Mouse (Mus musculus): ENCODE measurements around the gene Stx8. TPM values are rescaled to one million over a fixed set of nuclear protein-coding genes. Genes with fewer than 3 reads are reported as not detected.

The Stx8 gene
- polyA plus RNA-seq, 1 experiment from 2014 or later, result 71.0 TPM

DNA sequence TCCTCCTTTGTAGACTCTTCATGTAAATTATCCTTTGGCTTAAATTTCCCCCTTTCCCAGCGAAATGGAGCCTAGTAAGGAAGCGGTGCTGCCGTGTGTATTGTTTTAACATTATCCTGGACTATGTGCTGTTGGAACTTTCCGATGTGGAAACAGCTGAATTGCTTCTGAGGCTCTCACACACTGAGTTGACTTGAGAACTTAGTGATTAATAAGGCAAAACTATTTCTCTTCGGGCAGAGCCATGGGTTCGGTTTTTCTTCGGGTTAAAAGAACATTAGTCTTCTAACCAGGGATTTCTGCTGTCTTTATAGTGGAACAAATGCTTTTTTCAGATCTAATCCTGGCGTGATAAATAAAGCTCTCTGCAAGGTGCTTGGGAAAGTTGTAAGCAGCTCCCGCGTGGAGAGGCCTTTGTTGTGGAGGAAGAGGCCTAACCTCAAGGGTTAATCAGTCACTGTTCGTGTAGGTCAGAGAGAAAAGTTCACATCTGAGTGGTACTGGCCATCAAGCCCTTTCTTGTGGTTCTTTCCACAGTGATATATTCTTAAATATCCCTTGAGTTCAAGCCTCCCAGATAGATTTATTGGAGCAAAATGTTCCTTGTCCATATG lies 106.7 kb downstream of the Stx8 start:
- Histone ChIP-seq H3K9me3 (ENCODE audit: control insufficient read depth, low read length) (no peaks in the 10 kb centered on the region), H3K4me2 (replicated peaks; ENCODE audit: low read depth) (no peak overlapping the region), H3K9ac (ENCODE audit: low read length) (no peak overlapping the region), H3K4me3 (ENCODE audit: low read depth, low read length) (no peak overlapping the region), H3K36me3 (ENCODE audit: control insufficient read depth, insufficient read depth, low read length) (no peaks in the 10 kb centered on the region), H3K4me1 (replicated peaks; ENCODE audit: control insufficient read depth, insufficient read depth) (no peaks in the 10 kb centered on the region; the same call in none of the 2 replicates), H3K27ac (replicated peaks) (peak overlapping the region; percentile 35; the same call in 1 of the 2 replicates), H3K27me3 (ENCODE audit: control insufficient read depth, insufficient read depth, low read length) (no peaks in the 10 kb centered on the region)
- no peak; the same call in 1 of the 2 replicates for ATAC-seq (ENCODE audit: low FRiP score, low TSS enrichment)
- DNase-seq (ENCODE audit: low spot score), result no peak
- WGBS, result 21% methylated on average over 11 of the region's 11 CpGs
- no peak for TF ChIP-seq CTCF (IDR thresholded peaks at IDR 0.05; ENCODE audit: low read depth)
- no peak for TF ChIP-seq EP300 (optimal IDR thresholded peaks at IDR 0.05)

DNA sequence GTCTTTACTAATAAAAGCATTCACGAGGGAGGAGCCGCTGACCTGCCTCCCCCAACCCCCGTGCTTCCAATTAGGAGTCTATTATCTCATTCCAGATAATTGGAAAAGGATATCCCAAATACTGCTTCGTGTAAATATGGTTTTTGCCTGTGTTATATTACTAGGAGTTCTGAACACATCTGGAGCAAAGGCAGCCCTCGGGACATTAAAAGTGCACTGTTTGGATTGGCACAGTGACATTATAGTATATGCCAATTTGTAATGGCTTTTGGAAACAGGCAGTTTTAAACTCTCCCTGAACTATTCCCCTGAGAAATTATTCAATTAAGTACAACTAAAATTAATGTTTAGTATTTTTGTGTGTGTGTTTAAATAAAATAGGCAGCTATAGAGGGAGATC lies 108.7 kb downstream of the Stx8 start:
- DNase-seq (ENCODE audit: low spot score), result no peak
- TF ChIP-seq CTCF (IDR thresholded peaks at IDR 0.05; ENCODE audit: low read depth), result no peak
- H3K27ac ChIP-seq (replicated peaks), result no peak overlapping the region
- no peak overlapping the region for H3K4me3 ChIP-seq (ENCODE audit: low read depth, low read length)
- no peaks in the 10 kb centered on the region for H3K27me3 ChIP-seq (ENCODE audit: control insufficient read depth, insufficient read depth, low read length)
- H3K9me3 ChIP-seq (ENCODE audit: control insufficient read depth, low read length), result no peaks in the 10 kb centered on the region
- no peak overlapping the region for H3K4me2 ChIP-seq (replicated peaks; ENCODE audit: low read depth)
- H3K36me3 ChIP-seq (ENCODE audit: control insufficient read depth, insufficient read depth, low read length), result no peaks in the 10 kb centered on the region
- ATAC-seq (ENCODE audit: low FRiP score, low TSS enrichment), result no peak
- H3K9ac ChIP-seq (ENCODE audit: low read length), result no peak overlapping the region
- H3K4me1 ChIP-seq (replicated peaks; ENCODE audit: control insufficient read depth, insufficient read depth), result no peaks in the 10 kb centered on the region; the same call in none of the 2 replicates
- 30% methylated on average over 5 of the region's 5 CpGs for WGBS

DNA sequence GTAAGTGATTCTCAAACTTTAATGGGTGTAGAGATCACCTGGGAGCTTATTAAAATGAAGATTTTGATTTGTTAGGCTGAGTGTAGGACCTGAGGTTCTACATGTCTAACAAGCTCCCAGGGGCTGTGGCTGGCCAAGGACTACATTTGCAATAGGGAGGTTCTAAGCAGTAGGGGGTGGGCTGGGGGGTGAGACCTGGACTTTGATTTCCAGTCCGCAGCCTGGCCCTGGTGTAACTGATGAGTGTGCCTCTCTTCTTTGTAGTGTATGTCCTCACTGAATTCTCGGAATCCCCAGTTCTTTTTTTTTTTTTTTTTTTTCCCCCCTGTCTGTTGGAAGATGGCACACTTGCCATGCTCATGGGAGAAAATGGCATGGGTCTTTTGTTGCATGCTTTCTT lies 109.3 kb downstream of the Stx8 start:
- TF ChIP-seq EP300 (optimal IDR thresholded peaks at IDR 0.05) (no peak), CTCF (IDR thresholded peaks at IDR 0.05; ENCODE audit: low read depth) (no peak)
- Histone ChIP-seq H3K9ac (ENCODE audit: low read length) (no peak overlapping the region), H3K4me1 (replicated peaks; ENCODE audit: control insufficient read depth, insufficient read depth) (no peaks in the 10 kb centered on the region; the same call in none of the 2 replicates), H3K27ac (replicated peaks) (no peak overlapping the region), H3K4me2 (replicated peaks; ENCODE audit: low read depth) (no peak overlapping the region), H3K36me3 (ENCODE audit: control insufficient read depth, insufficient read depth, low read length) (no peaks in the 10 kb centered on the region), H3K27me3 (ENCODE audit: control insufficient read depth, insufficient read depth, low read length) (no peaks in the 10 kb centered on the region), H3K4me3 (ENCODE audit: low read depth, low read length) (no peak overlapping the region), H3K9me3 (ENCODE audit: control insufficient read depth, low read length) (no peaks in the 10 kb centered on the region)
- no peak for ATAC-seq (ENCODE audit: low FRiP score, low TSS enrichment)
- DNase-seq (ENCODE audit: low spot score), result no peak
- 95% methylated on average over 2 of the region's 2 CpGs for WGBS

DNA sequence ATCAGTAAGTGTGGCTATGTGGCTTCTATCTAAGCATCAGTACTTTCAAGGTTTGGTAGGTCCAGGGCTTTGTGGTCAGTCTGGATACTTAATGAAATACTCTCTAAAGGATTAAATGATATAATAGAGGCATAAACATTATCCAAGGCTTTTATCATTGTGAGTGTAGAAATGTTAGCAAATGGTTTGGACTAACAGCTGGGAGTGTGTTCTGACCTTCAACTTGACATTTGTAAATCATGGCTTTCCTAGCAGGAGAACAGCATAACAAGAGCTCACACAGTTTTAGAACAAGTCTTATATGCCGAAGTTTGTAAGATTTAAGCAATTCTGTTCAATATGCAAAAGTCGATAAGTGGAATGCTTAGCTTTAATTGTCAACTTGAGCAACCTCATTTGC lies 113.8 kb downstream of the Stx8 start:
- no peak for ATAC-seq (ENCODE audit: low FRiP score, low TSS enrichment)
- H3K36me3 ChIP-seq (ENCODE audit: control insufficient read depth, insufficient read depth, low read length), result no peaks in the 10 kb centered on the region
- no peak overlapping the region for H3K4me2 ChIP-seq (replicated peaks; ENCODE audit: low read depth)
- H3K27me3 ChIP-seq (ENCODE audit: control insufficient read depth, insufficient read depth, low read length), result no peaks in the 10 kb centered on the region
- no peak for DNase-seq (ENCODE audit: low spot score)
- TF ChIP-seq EP300 (optimal IDR thresholded peaks at IDR 0.05), result no peak
- TF ChIP-seq CTCF (IDR thresholded peaks at IDR 0.05; ENCODE audit: low read depth), result no peak
- no peak overlapping the region for H3K27ac ChIP-seq (replicated peaks)
- H3K4me3 ChIP-seq (ENCODE audit: low read depth, low read length), result no peak overlapping the region
- H3K9ac ChIP-seq (ENCODE audit: low read length), result no peak overlapping the region
- no peaks in the 10 kb centered on the region for H3K4me1 ChIP-seq (replicated peaks; ENCODE audit: control insufficient read depth, insufficient read depth)
- WGBS, result 62% methylated on average over 2 of the region's 2 CpGs
- H3K9me3 ChIP-seq (ENCODE audit: control insufficient read depth, low read length), result no peaks in the 10 kb centered on the region

DNA sequence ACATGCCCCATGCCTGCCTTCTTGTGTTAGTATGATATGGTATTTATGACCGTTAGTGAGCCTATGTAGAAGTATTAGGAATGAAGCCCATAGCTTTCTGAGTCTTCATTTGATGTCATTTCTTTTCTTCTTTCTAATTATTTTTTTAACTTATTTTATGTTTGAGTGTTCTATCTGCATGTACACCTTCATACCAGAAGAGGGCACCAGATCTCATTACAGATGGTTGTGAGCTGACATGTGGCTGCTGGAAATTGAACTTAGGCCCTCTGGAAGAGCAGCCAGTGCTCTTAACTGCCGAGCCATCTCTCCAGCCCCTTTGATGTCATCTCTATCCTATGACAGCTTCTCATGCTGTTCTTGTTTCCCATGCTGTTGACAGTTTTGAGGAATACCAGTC lies 115.0 kb downstream of the Stx8 start:
- TF ChIP-seq CTCF (IDR thresholded peaks at IDR 0.05; ENCODE audit: low read depth), result peak; percentile 51
- no peak for TF ChIP-seq EP300 (optimal IDR thresholded peaks at IDR 0.05)
- H3K9ac ChIP-seq (ENCODE audit: low read length), result no peak overlapping the region
- 87% methylated on average over 2 of the region's 2 CpGs for WGBS

DNA sequence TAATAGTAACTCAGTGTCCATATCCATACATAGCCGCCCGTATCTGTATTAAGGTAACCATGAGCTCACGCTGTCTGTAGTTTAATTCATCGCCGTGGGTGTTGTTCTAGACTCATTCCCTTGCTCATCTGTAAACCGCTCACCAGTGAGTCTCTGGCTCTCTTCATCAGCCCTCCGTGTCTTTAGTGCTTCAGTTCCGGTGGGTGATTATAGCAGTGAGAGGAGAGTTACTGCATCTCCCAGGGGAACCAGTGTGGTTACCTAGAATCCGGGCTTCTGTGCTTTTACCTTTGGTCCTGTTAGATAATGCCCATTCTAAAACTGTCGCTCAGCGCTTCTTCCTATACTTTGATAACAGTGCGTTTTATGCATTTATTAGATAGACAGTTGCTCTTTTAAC lies 116.8 kb downstream of the Stx8 start:
- Histone ChIP-seq H3K27me3 (ENCODE audit: control insufficient read depth, insufficient read depth, low read length) (no peaks in the 10 kb centered on the region), H3K4me3 (ENCODE audit: low read depth, low read length) (no peak overlapping the region), H3K9me3 (ENCODE audit: control insufficient read depth, low read length) (no peaks in the 10 kb centered on the region), H3K4me1 (replicated peaks; ENCODE audit: control insufficient read depth, insufficient read depth) (no peaks in the 10 kb centered on the region), H3K9ac (ENCODE audit: low read length) (no peak overlapping the region), H3K27ac (replicated peaks) (no peak overlapping the region), H3K4me2 (replicated peaks; ENCODE audit: low read depth) (no peak overlapping the region), H3K36me3 (ENCODE audit: control insufficient read depth, insufficient read depth, low read length) (no peaks in the 10 kb centered on the region)
- ATAC-seq (ENCODE audit: low FRiP score, low TSS enrichment), result no peak
- no peak for DNase-seq (ENCODE audit: low spot score)
- 91% methylated on average over 12 of the region's 12 CpGs for WGBS
- no peak for TF ChIP-seq EP300 (optimal IDR thresholded peaks at IDR 0.05)
- TF ChIP-seq CTCF (IDR thresholded peaks at IDR 0.05; ENCODE audit: low read depth), result no peak

More for the DNA sequence above, 115.0 kb downstream of the Stx8 start:
- no peaks in the 10 kb centered on the region for H3K9me3 ChIP-seq (ENCODE audit: control insufficient read depth, low read length)
- H3K36me3 ChIP-seq (ENCODE audit: control insufficient read depth, insufficient read depth, low read length), result no peaks in the 10 kb centered on the region
- ATAC-seq (ENCODE audit: low FRiP score, low TSS enrichment) (no peak), DNase-seq (ENCODE audit: low spot score) (no peak)
- no peak overlapping the region for H3K27ac ChIP-seq (replicated peaks)
- H3K4me3 ChIP-seq (ENCODE audit: low read depth, low read length), result no peak overlapping the region
- H3K4me2 ChIP-seq (replicated peaks; ENCODE audit: low read depth), result no peak overlapping the region
- H3K27me3 ChIP-seq (ENCODE audit: control insufficient read depth, insufficient read depth, low read length), result no peaks in the 10 kb centered on the region
- H3K4me1 ChIP-seq (replicated peaks; ENCODE audit: control insufficient read depth, insufficient read depth), result no peaks in the 10 kb centered on the region

Data from stomach, postnatal 0 days (tissue).